Mouse (Mus musculus): Measurements from ENCODE around the gene Pepd. TPM values are rescaled to one million over a fixed set of nuclear protein-coding genes. Genes with fewer than 3 reads are reported as not detected.

Gene Pepd
- polyA plus RNA-seq, 1 experiment from 2014 or later: 68.2 TPM

- DNase-seq (peak; percentile 91), ATAC-seq (ENCODE audit: insufficient read depth) (peak; percentile 88)
- no peak for TF ChIP-seq CTCF (IDR thresholded peaks at IDR 0.05; ENCODE audit: low read depth)
- H3K4me3 ChIP-seq (ENCODE audit: low read depth, low read length): no peak overlapping the region
- no peak overlapping the region for H3K9ac ChIP-seq
- no peaks in the 10 kb centered on the region for H3K27me3 ChIP-seq (ENCODE audit: insufficient read depth, low read length)
- no peaks in the 10 kb centered on the region for H3K36me3 ChIP-seq (ENCODE audit: insufficient read depth)
- H3K27ac ChIP-seq (ENCODE audit: low read depth): no peak overlapping the region
- H3K4me1 ChIP-seq (ENCODE audit: insufficient read depth): no peaks in the 10 kb centered on the region
- H3K4me2 ChIP-seq: no peak overlapping the region
- H3K9me3 ChIP-seq (ENCODE audit: low read depth, low read length): no peaks in the 10 kb centered on the region
- WGBS: 60% methylated on average over 14 of the region's 14 CpGs
These were observed 152.4 kb downstream of the Pepd start for GRCm38 (mm10) chr7:35064286-35065258.

- 69% methylated on average over 3 of the region's 3 CpGs for WGBS
- no peaks in the 10 kb centered on the region for H3K4me1 ChIP-seq (ENCODE audit: insufficient read depth)
- ATAC-seq (ENCODE audit: insufficient read depth) (no peak), DNase-seq (no peak)
- no peak overlapping the region for H3K4me3 ChIP-seq (ENCODE audit: low read depth, low read length)
- H3K27me3 ChIP-seq (ENCODE audit: insufficient read depth, low read length): no peaks in the 10 kb centered on the region
- no peak overlapping the region for H3K4me2 ChIP-seq
- H3K9me3 ChIP-seq (ENCODE audit: low read depth, low read length): no peaks in the 10 kb centered on the region
- no peak for TF ChIP-seq CTCF (IDR thresholded peaks at IDR 0.05; ENCODE audit: low read depth)
- no peak overlapping the region for H3K9ac ChIP-seq
- H3K27ac ChIP-seq (ENCODE audit: low read depth): no peak overlapping the region
- H3K36me3 ChIP-seq (ENCODE audit: insufficient read depth): no peaks in the 10 kb centered on the region
These were observed 153.8 kb downstream of the Pepd start for GRCm38 (mm10) chr7:35065958-35066357.

- Histone ChIP-seq H3K27me3 (ENCODE audit: insufficient read depth, low read length) (no peaks in the 10 kb centered on the region), H3K4me2 (no peak overlapping the region), H3K27ac (ENCODE audit: low read depth) (no peak overlapping the region), H3K9ac (no peak overlapping the region), H3K4me1 (ENCODE audit: insufficient read depth) (no peaks in the 10 kb centered on the region), H3K9me3 (ENCODE audit: low read depth, low read length) (no peaks in the 10 kb centered on the region), H3K36me3 (ENCODE audit: insufficient read depth) (no peaks in the 10 kb centered on the region), H3K4me3 (ENCODE audit: low read depth, low read length) (no peak overlapping the region)
- WGBS: 81% methylated on average over 8 of the region's 8 CpGs
- DNase-seq (no peak), ATAC-seq (ENCODE audit: insufficient read depth) (no peak)
- no peak for TF ChIP-seq CTCF (IDR thresholded peaks at IDR 0.05; ENCODE audit: low read depth)
These were observed 154.5 kb downstream of the Pepd start for GRCm38 (mm10) chr7:35066640-35067212.

- Histone ChIP-seq H3K4me3 (ENCODE audit: low read depth, low read length) (no peak overlapping the region), H3K4me2 (no peak overlapping the region), H3K27me3 (ENCODE audit: insufficient read depth, low read length) (no peaks in the 10 kb centered on the region), H3K4me1 (ENCODE audit: insufficient read depth) (0 out of 2 replicates have a peak, but pooled peaks cover 2% of the 10 kb centered on the region), H3K9ac (no peak overlapping the region), H3K9me3 (ENCODE audit: low read depth, low read length) (no peaks in the 10 kb centered on the region), H3K27ac (ENCODE audit: low read depth) (no peak overlapping the region), H3K36me3 (ENCODE audit: insufficient read depth) (no peaks in the 10 kb centered on the region)
- 36% methylated on average over 5 of the region's 5 CpGs for WGBS
- no peak for TF ChIP-seq CTCF (IDR thresholded peaks at IDR 0.05; ENCODE audit: low read depth)
- ATAC-seq (ENCODE audit: insufficient read depth): no peak
- DNase-seq: no peak
These were observed 164.5 kb downstream of the Pepd start for GRCm38 (mm10) chr7:35076645-35077044.

GRCm38 (mm10) chr7:35080843-35081338 lies 168.7 kb downstream of the Pepd start:
- Histone ChIP-seq H3K4me2 (peak overlapping the region; percentile 44), H3K4me3 (ENCODE audit: low read depth, low read length) (peak overlapping the region; percentile 15; the same call in 1 of the 2 replicates), H3K27me3 (ENCODE audit: insufficient read depth, low read length) (no peaks in the 10 kb centered on the region), H3K27ac (ENCODE audit: low read depth) (0 out of 2 replicates have a peak overlapping the region, but pooled peaks have one; percentile 60), H3K36me3 (ENCODE audit: insufficient read depth) (no peaks in the 10 kb centered on the region), H3K9me3 (ENCODE audit: low read depth, low read length) (no peaks in the 10 kb centered on the region), H3K9ac (peak overlapping the region; percentile 20), H3K4me1 (ENCODE audit: insufficient read depth) (0 out of 2 replicates have a peak, but pooled peaks cover 2% of the 10 kb centered on the region)
- ATAC-seq (ENCODE audit: insufficient read depth): no peak
- DNase-seq: peak; percentile 50
- no peak for TF ChIP-seq CTCF (IDR thresholded peaks at IDR 0.05; ENCODE audit: low read depth)
- 21% methylated on average over 10 of the region's 10 CpGs for WGBS

- Histone ChIP-seq H3K27me3 (ENCODE audit: insufficient read depth, low read length) (no peaks in the 10 kb centered on the region), H3K4me1 (ENCODE audit: insufficient read depth) (0 out of 2 replicates have a peak, but pooled peaks cover 5% of the 10 kb centered on the region), H3K9me3 (ENCODE audit: low read depth, low read length) (no peaks in the 10 kb centered on the region), H3K9ac (no peak overlapping the region), H3K27ac (ENCODE audit: low read depth) (0 out of 2 replicates have a peak overlapping the region, but pooled peaks have one; percentile 60), H3K4me2 (peak overlapping the region; percentile 44), H3K4me3 (ENCODE audit: low read depth, low read length) (peak overlapping the region; percentile 15; the same call in 1 of the 2 replicates), H3K36me3 (ENCODE audit: insufficient read depth) (no peaks in the 10 kb centered on the region)
- no peak for DNase-seq
- ATAC-seq (ENCODE audit: insufficient read depth): no peak
- TF ChIP-seq CTCF (IDR thresholded peaks at IDR 0.05; ENCODE audit: low read depth): no peak
- 64% methylated on average over 9 of the region's 9 CpGs for WGBS
These were observed 169.4 kb downstream of the Pepd start for GRCm38 (mm10) chr7:35081406-35082104.
